ENCODE assay signal across 1 mouse cellular context in genomic region chr14:31017854-31018253, GRCm38 (mm10).
TF ChIP-seq lines count a peak whose summit lies in the region.

No protein-coding gene starts in this region.

TF ChIP-seq in MEL, 35 proteins besides CTCF, POLR2A, EP300 and RAD21 (continued from another document):
- TF ChIP-seq POLR2AphosphoS2 (IDR thresholded peaks at IDR 0.05; ENCODE audit: low read length) (no peak), CHD2 (IDR thresholded peaks at IDR 0.05; ENCODE audit: low read length) (no peak), UBTF (IDR thresholded peaks at IDR 0.05; ENCODE audit: borderline replicate concordance, insufficient read depth, low read depth, low read length) (no peak), NELFE (IDR thresholded peaks at IDR 0.05; ENCODE audit: low read depth, low read length) (no peak), E2F4 (IDR thresholded peaks at IDR 0.05; ENCODE audit: borderline replicate concordance, low read depth, low read length) (no peak), MEF2A (IDR thresholded peaks at IDR 0.05; ENCODE audit: extremely low read depth, insufficient replicate concordance, low read depth, low read length, poor library complexity, severe bottlenecking) (no peak), RCOR1 (IDR thresholded peaks at IDR 0.05; ENCODE audit: low read depth, low read length) (no peak), ZC3H11A (IDR thresholded peaks at IDR 0.05; ENCODE audit: low read depth, low read length) (no peak), USF2 (IDR thresholded peaks at IDR 0.05; ENCODE audit: borderline replicate concordance in 1 of 2, insufficient read depth in 1 of 2, low read depth in 1 of 2, low read length in 2 of 2) (no peak), USF1 (IDR thresholded peaks at IDR 0.05; ENCODE audit: low read depth, low read length) (peak; percentile 70), GATA1 (IDR thresholded peaks at IDR 0.05; ENCODE audit: low read depth, low read length) (no peak), ZKSCAN1 (IDR thresholded peaks at IDR 0.05; ENCODE audit: low read depth, low read length) (no peak), MYB (IDR thresholded peaks at IDR 0.05; ENCODE audit: low read depth, low read length) (no peak), MYC (IDR thresholded peaks at IDR 0.05; ENCODE audit: low read depth, low read length) (peak; percentile 100), MAX (IDR thresholded peaks at IDR 0.05; ENCODE audit: low read length) (peak; percentile 99), MAZ (IDR thresholded peaks at IDR 0.05; ENCODE audit: low read depth, low read length) (no peak), KAT2A (conservative IDR thresholded peaks at IDR 0.05; ENCODE audit: low read depth, low read length) (no peak), POLR2AphosphoS5 (IDR thresholded peaks at IDR 0.05; ENCODE audit: borderline replicate concordance, low read depth, low read length) (no peak; the same call in 1 of the 2 replicates), JUND (IDR thresholded peaks at IDR 0.05; ENCODE audit: low read depth, low read length) (no peak), MXI1 (IDR thresholded peaks at IDR 0.05; ENCODE audit: low read depth, low read length) (peak; percentile 100), TAL1 (IDR thresholded peaks at IDR 0.05; ENCODE audit: low read length) (no peak), ZNF384 (IDR thresholded peaks at IDR 0.05; ENCODE audit: low read depth, low read length) (no peak)
